Mouse (Mus musculus): ENCODE measurements around the gene Acadvl. TPM values are rescaled to one million over a fixed set of nuclear protein-coding genes. Genes with fewer than 3 reads are reported as not detected.

Acadvl gene
- total and polyA plus RNA-seq, 3 experiments: 92.5 to 123 TPM; not detected in 1

DNA sequence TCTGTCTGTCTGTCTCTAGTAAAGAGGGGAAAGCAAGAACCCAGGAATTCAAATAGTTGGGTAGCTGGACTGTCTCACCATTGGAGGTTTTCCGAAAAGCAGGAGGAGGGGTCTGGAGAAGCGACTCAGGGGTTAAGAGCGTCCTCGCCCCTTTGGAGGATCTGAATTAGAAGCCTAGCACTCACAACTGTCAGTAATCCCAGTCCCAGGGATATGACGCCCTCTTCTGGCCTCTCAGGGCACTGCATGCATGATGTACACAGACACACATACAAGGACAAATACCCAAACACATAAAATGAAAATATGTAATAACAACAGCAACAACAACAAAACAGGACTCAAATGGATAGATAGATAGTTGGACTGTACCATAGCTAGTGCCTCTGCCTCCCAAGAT, 54.6 kb downstream of the Acadvl start (continued):
- TF ChIP-seq MAX (IDR thresholded peaks at IDR 0.05; ENCODE audit: low read length): no peak
- TF ChIP-seq USF2 (IDR thresholded peaks at IDR 0.05; ENCODE audit: borderline replicate concordance in 1 of 2, insufficient read depth in 1 of 2, low read depth in 1 of 2, low read length in 2 of 2): no peak
- no peak for TF ChIP-seq KAT2A (conservative IDR thresholded peaks at IDR 0.05; ENCODE audit: low read depth, low read length)
- TF ChIP-seq EP300 (IDR thresholded peaks at IDR 0.05; ENCODE audit: low read depth in 1 of 2, low read length in 2 of 2): no peak
- TF ChIP-seq ETS1 (IDR thresholded peaks at IDR 0.05; ENCODE audit: low read depth, low read length): no peak
- TF ChIP-seq CTCF (IDR thresholded peaks at IDR 0.05 in 2 of 3, conservative IDR thresholded peaks at IDR 0.05 in 1 of 3; ENCODE audit: control insufficient read depth in 1 of 3, insufficient read depth in 1 of 3, low read depth in 2 of 3, low read length in 3 of 3, poor library complexity in 1 of 3, severe bottlenecking in 1 of 3): peak; percentile 61 to 76 (median 65)
- no peak for TF ChIP-seq TAL1 (IDR thresholded peaks at IDR 0.05; ENCODE audit: low read length)
- TF ChIP-seq ZC3H11A (IDR thresholded peaks at IDR 0.05; ENCODE audit: low read depth, low read length): peak; percentile 43

Other genes starting within 250 kb of the Acadvl start
Only the 30 nearest of the 38 such genes appear.
- gene Tmem102, start 209.8 kb downstream of the Acadvl start, total RNA-seq (2012; rRNA removed): 0.29 and 0.31 TPM in 2 replicates
- 1 to 10 TPM in 1 of 2 experiments, not detected in 1; 2.4 TPM for gene Tmem102, start 209.8 kb downstream of the Acadvl start, polyA plus RNA-seq (2012; ENCODE audit: insufficient read depth in 1 of 2, insufficient read length in 2 of 2, low read depth in 1 of 2, low replicate concordance in 2 of 2, missing spikeins in 1 of 2)
- 0.04 TPM in 1 of 2 replicates, not detected in the other for gene Gm39566, start 200.1 kb downstream of the Acadvl start, total RNA-seq (2012; rRNA removed)
- gene Gm39566, start 200.1 kb downstream of the Acadvl start, polyA plus RNA-seq (2012; ENCODE audit: insufficient read depth in 1 of 2, insufficient read length in 2 of 2, low read depth in 1 of 2, low replicate concordance in 2 of 2, missing spikeins in 1 of 2): not detected
- gene Spem2, start 196.9 kb downstream of the Acadvl start, total RNA-seq (2012; rRNA removed): not detected in 2 replicates
- gene Spem2, start 196.9 kb downstream of the Acadvl start, polyA plus RNA-seq (2012; ENCODE audit: insufficient read depth in 1 of 2, insufficient read length in 2 of 2, low read depth in 1 of 2, low replicate concordance in 2 of 2, missing spikeins in 1 of 2): not detected
- gene Spem1, start 193.2 kb downstream of the Acadvl start, total RNA-seq (2012; rRNA removed): 0.19 TPM in 1 of 2 replicates, not detected in the other
- gene Spem1, start 193.2 kb downstream of the Acadvl start, polyA plus RNA-seq (2012; ENCODE audit: insufficient read depth in 1 of 2, insufficient read length in 2 of 2, low read depth in 1 of 2, low replicate concordance in 2 of 2, missing spikeins in 1 of 2): under 1 TPM in 1 of 2 experiments, not detected in 1; 0.15 TPM
- gene Nlgn2, start 177.6 kb downstream of the Acadvl start, total RNA-seq (2012; rRNA removed): 20.3 and 20.9 TPM in 2 replicates
- gene Nlgn2, start 177.6 kb downstream of the Acadvl start, polyA plus RNA-seq (2012; ENCODE audit: insufficient read depth in 1 of 2, insufficient read length in 2 of 2, low read depth in 1 of 2, low replicate concordance in 2 of 2, missing spikeins in 1 of 2): 10 to 100 TPM; 29.8 to 43.3 TPM
- 176 and 190 TPM in 2 replicates for gene Tmem256, start 176.9 kb downstream of the Acadvl start, total RNA-seq (2012; rRNA removed)
- gene Tmem256, start 176.9 kb downstream of the Acadvl start, polyA plus RNA-seq (2012; ENCODE audit: insufficient read depth in 1 of 2, insufficient read length in 2 of 2, low read depth in 1 of 2, low replicate concordance in 2 of 2, missing spikeins in 1 of 2): 100 to 1,000 TPM in 1 of 2 experiments, not detected in 1; 181 TPM
- gene Plscr3, start 169.0 kb downstream of the Acadvl start, total RNA-seq (2012; rRNA removed): 3.8 and 4.6 TPM in 2 replicates
- 10 to 100 TPM in 1 of 2 experiments, not detected in 1; 26.0 TPM for gene Plscr3, start 169.0 kb downstream of the Acadvl start, polyA plus RNA-seq (2012; ENCODE audit: insufficient read depth in 1 of 2, insufficient read length in 2 of 2, low read depth in 1 of 2, low replicate concordance in 2 of 2, missing spikeins in 1 of 2)
- gene Tnk1, start 156.7 kb downstream of the Acadvl start, total RNA-seq (2012; rRNA removed): 0.13 and 0.35 TPM in 2 replicates
- gene Tnk1, start 156.7 kb downstream of the Acadvl start, polyA plus RNA-seq (2012; ENCODE audit: insufficient read depth in 1 of 2, insufficient read length in 2 of 2, low read depth in 1 of 2, low replicate concordance in 2 of 2, missing spikeins in 1 of 2): under 1 TPM in 1 of 2 experiments, not detected in 1; 0.25 TPM
- gene Tmem95, start 137.4 kb downstream of the Acadvl start, total RNA-seq (2012; rRNA removed): not detected in 2 replicates
- not detected for gene Tmem95, start 137.4 kb downstream of the Acadvl start, polyA plus RNA-seq (2012; ENCODE audit: insufficient read depth in 1 of 2, insufficient read length in 2 of 2, low read depth in 1 of 2, low replicate concordance in 2 of 2, missing spikeins in 1 of 2)
- 0.19 and 0.26 TPM in 2 replicates for gene Kctd11, start 134.0 kb downstream of the Acadvl start, total RNA-seq (2012; rRNA removed)
- gene Kctd11, start 134.0 kb downstream of the Acadvl start, polyA plus RNA-seq (2012; ENCODE audit: insufficient read depth in 1 of 2, insufficient read length in 2 of 2, low read depth in 1 of 2, low replicate concordance in 2 of 2, missing spikeins in 1 of 2): under 1 TPM in 1 of 2 experiments, not detected in 1; 0.49 TPM
- 20.7 and 33.4 TPM in 2 replicates for gene Acap1, start 119.9 kb downstream of the Acadvl start, total RNA-seq (2012; rRNA removed)
- gene Acap1, start 119.9 kb downstream of the Acadvl start, polyA plus RNA-seq (2012; ENCODE audit: insufficient read depth in 1 of 2, insufficient read length in 2 of 2, low read depth in 1 of 2, low replicate concordance in 2 of 2, missing spikeins in 1 of 2): 10 to 100 TPM in 1 of 2 experiments, not detected in 1; 42.2 TPM
- gene 2810408A11Rik, start 114.4 kb downstream of the Acadvl start, total RNA-seq (2012; rRNA removed): 0.69 and 0.81 TPM in 2 replicates
- gene 2810408A11Rik, start 114.4 kb downstream of the Acadvl start, polyA plus RNA-seq (2012; ENCODE audit: insufficient read depth in 1 of 2, insufficient read length in 2 of 2, low read depth in 1 of 2, low replicate concordance in 2 of 2, missing spikeins in 1 of 2): 1 to 10 TPM in 1 of 2 experiments, not detected in 1; 1.3 TPM
- 47.3 and 58.0 TPM in 2 replicates for gene Neurl4, start 114.3 kb downstream of the Acadvl start, total RNA-seq (2012; rRNA removed)
- 10 to 100 TPM in 1 of 2 experiments, not detected in 1; 50.9 TPM for gene Neurl4, start 114.3 kb downstream of the Acadvl start, polyA plus RNA-seq (2012; ENCODE audit: insufficient read depth in 1 of 2, insufficient read length in 2 of 2, low read depth in 1 of 2, low replicate concordance in 2 of 2, missing spikeins in 1 of 2)
- 64.5 and 78.0 TPM in 2 replicates for gene Gps2, start 101.5 kb downstream of the Acadvl start, total RNA-seq (2012; rRNA removed)
- gene Gps2, start 101.5 kb downstream of the Acadvl start, polyA plus RNA-seq (2012; ENCODE audit: insufficient read depth in 1 of 2, insufficient read length in 2 of 2, low read depth in 1 of 2, low replicate concordance in 2 of 2, missing spikeins in 1 of 2): 100 to 1,000 TPM in 1 of 2 experiments, not detected in 1; 113 TPM
- 1,428 and 1,539 TPM in 2 replicates for gene Eif5a, start 93.5 kb downstream of the Acadvl start, total RNA-seq (2012; rRNA removed)
- 1,000 to 10,000 TPM; 1,272 to 3,185 TPM for gene Eif5a, start 93.5 kb downstream of the Acadvl start, polyA plus RNA-seq (2012; ENCODE audit: insufficient read depth in 1 of 2, insufficient read length in 2 of 2, low read depth in 1 of 2, low replicate concordance in 2 of 2, missing spikeins in 1 of 2)
- gene Ybx2, start 79.6 kb downstream of the Acadvl start, total RNA-seq (2012; rRNA removed): 0.33 and 0.50 TPM in 2 replicates
- gene Ybx2, start 79.6 kb downstream of the Acadvl start, polyA plus RNA-seq (2012; ENCODE audit: insufficient read depth in 1 of 2, insufficient read length in 2 of 2, low read depth in 1 of 2, low replicate concordance in 2 of 2, missing spikeins in 1 of 2): under 1 TPM in 1 of 2 experiments, not detected in 1; 0.92 TPM
- gene Slc2a4, start 67.2 kb downstream of the Acadvl start, total RNA-seq (2012; rRNA removed): 0.12 TPM in 1 of 2 replicates, not detected in the other
- under 1 TPM in 1 of 2 experiments, not detected in 1; 0.19 TPM for gene Slc2a4, start 67.2 kb downstream of the Acadvl start, polyA plus RNA-seq (2012; ENCODE audit: insufficient read depth in 1 of 2, insufficient read length in 2 of 2, low read depth in 1 of 2, low replicate concordance in 2 of 2, missing spikeins in 1 of 2)
- 0.26 and 0.31 TPM in 2 replicates for gene Cldn7, start 50.6 kb downstream of the Acadvl start, total RNA-seq (2012; rRNA removed)
- under 1 TPM in 1 of 2 experiments, not detected in 1; 0.36 TPM for gene Cldn7, start 50.6 kb downstream of the Acadvl start, polyA plus RNA-seq (2012; ENCODE audit: insufficient read depth in 1 of 2, insufficient read length in 2 of 2, low read depth in 1 of 2, low replicate concordance in 2 of 2, missing spikeins in 1 of 2)
- 47.3 and 49.6 TPM in 2 replicates for gene Ctdnep1, start 34.3 kb downstream of the Acadvl start, total RNA-seq (2012; rRNA removed)
- 100 to 1,000 TPM in 1 of 2 experiments, not detected in 1; 133 TPM for gene Ctdnep1, start 34.3 kb downstream of the Acadvl start, polyA plus RNA-seq (2012; ENCODE audit: insufficient read depth in 1 of 2, insufficient read length in 2 of 2, low read depth in 1 of 2, low replicate concordance in 2 of 2, missing spikeins in 1 of 2)
- 170 and 189 TPM in 2 replicates for gene Elp5, start 32.9 kb downstream of the Acadvl start, total RNA-seq (2012; rRNA removed)
- 100 to 1,000 TPM in 1 of 2 experiments, not detected in 1; 222 TPM for gene Elp5, start 32.9 kb downstream of the Acadvl start, polyA plus RNA-seq (2012; ENCODE audit: insufficient read depth in 1 of 2, insufficient read length in 2 of 2, low read depth in 1 of 2, low replicate concordance in 2 of 2, missing spikeins in 1 of 2)
- 105 and 132 TPM in 2 replicates for gene Gabarap, start 24.3 kb downstream of the Acadvl start, total RNA-seq (2012; rRNA removed)
- gene Gabarap, start 24.3 kb downstream of the Acadvl start, polyA plus RNA-seq (2012; ENCODE audit: insufficient read depth in 1 of 2, insufficient read length in 2 of 2, low read depth in 1 of 2, low replicate concordance in 2 of 2, missing spikeins in 1 of 2): 100 to 1,000 TPM in 1 of 2 experiments, not detected in 1; 241 TPM
- gene Phf23, start 19.6 kb downstream of the Acadvl start, total RNA-seq (2012; rRNA removed): 88.2 and 112 TPM in 2 replicates
- gene Phf23, start 19.6 kb downstream of the Acadvl start, polyA plus RNA-seq (2012; ENCODE audit: insufficient read depth in 1 of 2, insufficient read length in 2 of 2, low read depth in 1 of 2, low replicate concordance in 2 of 2, missing spikeins in 1 of 2): 100 to 1,000 TPM in 1 of 2 experiments, not detected in 1; 108 TPM
- 40.1 and 41.9 TPM in 2 replicates for gene Dvl2, start 14.8 kb downstream of the Acadvl start, total RNA-seq (2012; rRNA removed)
- gene Dvl2, start 14.8 kb downstream of the Acadvl start, polyA plus RNA-seq (2012; ENCODE audit: insufficient read depth in 1 of 2, insufficient read length in 2 of 2, low read depth in 1 of 2, low replicate concordance in 2 of 2, missing spikeins in 1 of 2): 10 to 100 TPM in 1 of 2 experiments, not detected in 1; 38.5 TPM
- gene Dlg4, start 1.5 kb upstream of the Acadvl start, total RNA-seq (2012; rRNA removed): 6.5 and 7.9 TPM in 2 replicates
- gene Dlg4, start 1.5 kb upstream of the Acadvl start, polyA plus RNA-seq (2012; ENCODE audit: insufficient read depth in 1 of 2, insufficient read length in 2 of 2, low read depth in 1 of 2, low replicate concordance in 2 of 2, missing spikeins in 1 of 2): 10 to 100 TPM in 1 of 2 experiments, not detected in 1; 24.7 TPM
- gene Asgr1, start 38.7 kb upstream of the Acadvl start, total RNA-seq (2012; rRNA removed): 0.13 TPM in 1 of 2 replicates, not detected in the other
- gene Asgr1, start 38.7 kb upstream of the Acadvl start, polyA plus RNA-seq (2012; ENCODE audit: insufficient read depth in 1 of 2, insufficient read length in 2 of 2, low read depth in 1 of 2, low replicate concordance in 2 of 2, missing spikeins in 1 of 2): under 1 TPM in 1 of 2 experiments, not detected in 1; 0.31 TPM
- not detected in 2 replicates for gene Asgr2, start 77.2 kb upstream of the Acadvl start, total RNA-seq (2012; rRNA removed)
- gene Asgr2, start 77.2 kb upstream of the Acadvl start, polyA plus RNA-seq (2012; ENCODE audit: insufficient read depth in 1 of 2, insufficient read length in 2 of 2, low read depth in 1 of 2, low replicate concordance in 2 of 2, missing spikeins in 1 of 2): not detected
- 0.12 TPM in 1 of 2 replicates, not detected in the other for gene Mgl2, start 114.9 kb upstream of the Acadvl start, total RNA-seq (2012; rRNA removed)
- under 1 TPM in 1 of 2 experiments, not detected in 1; 0.06 TPM for gene Mgl2, start 114.9 kb upstream of the Acadvl start, polyA plus RNA-seq (2012; ENCODE audit: insufficient read depth in 1 of 2, insufficient read length in 2 of 2, low read depth in 1 of 2, low replicate concordance in 2 of 2, missing spikeins in 1 of 2)
- gene Clec10a, start 140.8 kb upstream of the Acadvl start, total RNA-seq (2012; rRNA removed): 5.0 and 8.4 TPM in 2 replicates
- gene Clec10a, start 140.8 kb upstream of the Acadvl start, polyA plus RNA-seq (2012; ENCODE audit: insufficient read depth in 1 of 2, insufficient read length in 2 of 2, low read depth in 1 of 2, low replicate concordance in 2 of 2, missing spikeins in 1 of 2): 10 to 100 TPM in 1 of 2 experiments, not detected in 1; 10.8 TPM
- gene Slc16a11, start 197.3 kb upstream of the Acadvl start, total RNA-seq (2012; rRNA removed): 0.31 and 0.33 TPM in 2 replicates
- gene Slc16a11, start 197.3 kb upstream of the Acadvl start, polyA plus RNA-seq (2012; ENCODE audit: insufficient read depth in 1 of 2, insufficient read length in 2 of 2, low read depth in 1 of 2, low replicate concordance in 2 of 2, missing spikeins in 1 of 2): 1 to 10 TPM in 1 of 2 experiments, not detected in 1; 1.2 TPM
- gene Slc16a13, start 205.7 kb upstream of the Acadvl start, total RNA-seq (2012; rRNA removed): 3.1 and 4.2 TPM in 2 replicates
- gene Slc16a13, start 205.7 kb upstream of the Acadvl start, polyA plus RNA-seq (2012; ENCODE audit: insufficient read depth in 1 of 2, insufficient read length in 2 of 2, low read depth in 1 of 2, low replicate concordance in 2 of 2, missing spikeins in 1 of 2): 1 to 10 TPM in 1 of 2 experiments, not detected in 1; 7.9 TPM